Mouse (Mus musculus): ENCODE data around the gene Cep44.

DNA sequence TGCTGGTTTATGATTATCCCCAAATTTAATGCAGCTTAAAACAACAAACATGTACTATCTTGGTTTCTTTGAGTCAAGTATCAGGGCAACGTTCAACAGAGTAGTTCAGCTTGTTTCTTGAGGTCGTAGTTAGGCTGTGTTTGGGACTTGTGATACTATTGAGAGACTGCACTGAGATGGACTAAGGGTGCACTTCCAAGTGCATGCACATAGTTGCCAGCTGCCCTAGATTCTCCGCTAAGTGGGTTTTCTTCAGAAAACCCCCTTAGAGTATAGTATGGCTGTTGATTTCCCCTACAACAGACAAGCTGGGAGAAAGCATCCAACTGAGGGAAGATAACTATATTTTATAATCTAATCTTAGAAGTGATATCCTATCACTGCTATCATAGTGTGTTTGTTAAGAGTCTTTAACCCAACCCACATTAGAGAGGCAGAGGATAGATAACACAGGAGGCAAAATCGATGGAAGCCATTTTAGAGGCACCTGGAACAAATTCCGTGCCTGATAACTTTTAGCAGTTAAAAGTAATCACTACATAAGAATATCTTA is 1.8 kb upstream of the Cep44 start:
- TF ChIP-seq CTCF (IDR thresholded peaks at IDR 0.05 in 2 of 3, conservative IDR thresholded peaks at IDR 0.05 in 1 of 3; ENCODE audit: control insufficient read depth in 1 of 3, insufficient read depth in 1 of 3, low read depth in 2 of 3, low read length in 3 of 3, poor library complexity in 1 of 3, severe bottlenecking in 1 of 3) (no peak), POLR2A (IDR thresholded peaks at IDR 0.05; ENCODE audit: control insufficient read depth in 1 of 2, insufficient read depth in 1 of 2, low read depth in 1 of 2, low read length in 2 of 2, poor library complexity in 1 of 2) (no peak), BHLHE40 (IDR thresholded peaks at IDR 0.05; ENCODE audit: borderline replicate concordance, low read depth, low read length) (no peak), MAFK (IDR thresholded peaks at IDR 0.05; ENCODE audit: borderline replicate concordance, low read depth, low read length) (no peak), MAX (IDR thresholded peaks at IDR 0.05; ENCODE audit: low read length) (no peak), ZMIZ1 (IDR thresholded peaks at IDR 0.05; ENCODE audit: low read depth, low read length) (no peak), TBP (IDR thresholded peaks at IDR 0.05; ENCODE audit: low read depth, low read length) (no peak), ZNF384 (IDR thresholded peaks at IDR 0.05; ENCODE audit: low read depth, low read length) (no peak), USF1 (IDR thresholded peaks at IDR 0.05; ENCODE audit: low read depth, low read length) (no peak), JUND (IDR thresholded peaks at IDR 0.05; ENCODE audit: low read depth, low read length) (no peak)
